Mouse (Mus musculus) spleen, adult 2 months (tissue): Measurements from ENCODE around the gene Icam1. TPM values are rescaled to one million over a fixed set of nuclear protein-coding genes. Genes with fewer than 3 reads are reported as not detected.

Experiments
- DNase-seq, 2 experiments: peaks; one replicate each; pipeline versions ENCODE4 v3.0.0 to v3.0.0-alpha.2; 2012 to 2021; ENCODE audit warnings: low spot score in 2 of 2, low read depth in 1 of 2
- H3K27ac ChIP-seq: fragments of 200-500 bp; 2 replicates; pipeline ENCODE4 v1.5.1; 2012; ENCODE audit warnings: low read length, inconsistent platforms; ENCODE audit not compliant: insufficient read depth
- H3K27me3 ChIP-seq: fragments of 200-500 bp; 2 replicates; pipeline ENCODE4 v1.6.1; 2012; ENCODE audit warnings: mild to moderate bottlenecking, moderate library complexity, low read length, inconsistent platforms; ENCODE audit not compliant: control insufficient read depth, insufficient read depth
- H3K36me3 ChIP-seq: fragments of 200-500 bp; 2 replicates; pipeline ENCODE4 v1.6.1; 2012; ENCODE audit warnings: mild to moderate bottlenecking, low read length, inconsistent platforms; ENCODE audit not compliant: control insufficient read depth, insufficient read depth
- H3K4me1 ChIP-seq: fragments of 200-500 bp; 2 replicates; pipeline ENCODE4 v1.6.1; 2011; ENCODE audit warnings: inconsistent platforms; ENCODE audit not compliant: control insufficient read depth, insufficient read depth, insufficient read length
- H3K4me3 ChIP-seq: fragments of 200-500 bp; 2 replicates; pipeline ENCODE4 v1.5.1; 2011; ENCODE audit warnings: mild to moderate bottlenecking, inconsistent platforms; ENCODE audit not compliant: insufficient read depth, insufficient read length; ENCODE audit errors: extremely low read depth
- CTCF ChIP-seq: fragments of 200-500 bp; IDR thresholded peaks from 2 replicates; pipeline ENCODE4 v1.5.1; 2011; ENCODE audit warnings: mild to moderate bottlenecking, inconsistent platforms; ENCODE audit not compliant: insufficient read depth, insufficient read length, insufficient replicate concordance; ENCODE audit errors: extremely low read depth
- POLR2A ChIP-seq: fragments of 200-500 bp; IDR thresholded peaks from 2 replicates; pipeline ENCODE4 v1.6.1; 2011; ENCODE audit warnings: low read depth, low read length, inconsistent platforms
- WGBS: fragments of 180-500 bp; shearing (Covaris S2); methylation state at CpG from one replicate; pipeline ENCODE4 v1.1.7; 2018; 5-methylcytosine and 5-hydroxymethylcytosine counted together
- polyA plus RNA-seq: library from polyadenylated mRNA; depleted of rRNA; stranded (reverse); fragments of >200 nt; gene quantifications from 2 replicates; pipeline ENCODE4 v1.2.3, GENCODE M21; 2012

Icam1 gene
- polyA plus RNA-seq, 1 experiment = 59.7 TPM

DNA sequence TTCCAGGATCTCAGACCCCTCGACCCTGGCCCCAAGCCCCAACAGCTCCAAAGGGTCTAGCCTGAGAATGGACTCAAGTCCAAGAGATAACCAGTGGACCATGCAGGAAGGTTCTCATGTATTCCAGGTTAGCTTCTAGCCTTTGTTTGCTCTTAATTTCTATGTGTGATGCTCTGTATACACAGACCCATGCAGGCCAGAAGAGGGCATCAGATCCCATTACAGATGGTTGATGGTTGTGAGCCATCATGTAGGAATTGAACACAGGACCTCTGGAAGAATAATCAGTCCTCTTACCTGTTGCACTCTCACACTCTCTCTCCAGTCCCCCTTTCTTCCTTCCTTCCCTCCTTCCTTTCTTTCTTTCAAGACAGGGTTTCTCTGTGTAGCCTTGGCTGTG is 3.4 kb upstream of the Icam1 start:
- peaks cover 6% of the 10 kb centered on the region; the same call in 1 of the 2 replicates for H3K4me1 ChIP-seq
- no peak overlapping the region for H3K4me3 ChIP-seq
- TF ChIP-seq CTCF (no peak), POLR2A (no peak)
- no peaks in the 10 kb centered on the region for H3K27me3 ChIP-seq
- WGBS = 0% methylated on average over 1 of the region's 1 CpGs
- H3K27ac ChIP-seq = no peak overlapping the region
- DNase-seq = no peak
- H3K36me3 ChIP-seq = peaks cover 6% of the 10 kb centered on the region

- peaks cover 12% of the 10 kb centered on the region; the same call in 1 of the 2 replicates for H3K4me1 ChIP-seq
- under 1% methylated on average over 29 of the region's 29 CpGs for WGBS
- 0 out of 2 replicates have a peak, but pooled peaks cover 2% of the 10 kb centered on the region for H3K36me3 ChIP-seq
- peak; percentile 61 to 86 for DNase-seq
- H3K27ac ChIP-seq = peak overlapping the region; percentile 93
- TF ChIP-seq POLR2A (no peak), CTCF (no peak)
- H3K4me3 ChIP-seq = peak overlapping the region; percentile 66
- H3K27me3 ChIP-seq = no peaks in the 10 kb centered on the region
Measured at GRCm38 (mm10) chr9:21014691-21015570, 854 bp upstream of the Icam1 start.

GRCm38 (mm10) chr9:21016331-21017176 is 769 bp downstream of the Icam1 start:
- H3K27me3 ChIP-seq = no peaks in the 10 kb centered on the region
- 5% methylated on average over 17 of the region's 17 CpGs for WGBS
- peaks cover 11% of the 10 kb centered on the region for H3K36me3 ChIP-seq
- peak overlapping the region; percentile 93 for H3K27ac ChIP-seq
- peak overlapping the region; percentile 66 for H3K4me3 ChIP-seq
- DNase-seq = peak in 1 of 2 experiments; percentile 36
- H3K4me1 ChIP-seq = peaks cover 12% of the 10 kb centered on the region; the same call in 1 of the 2 replicates
- TF ChIP-seq POLR2A (no peak), CTCF (no peak)

DNA sequence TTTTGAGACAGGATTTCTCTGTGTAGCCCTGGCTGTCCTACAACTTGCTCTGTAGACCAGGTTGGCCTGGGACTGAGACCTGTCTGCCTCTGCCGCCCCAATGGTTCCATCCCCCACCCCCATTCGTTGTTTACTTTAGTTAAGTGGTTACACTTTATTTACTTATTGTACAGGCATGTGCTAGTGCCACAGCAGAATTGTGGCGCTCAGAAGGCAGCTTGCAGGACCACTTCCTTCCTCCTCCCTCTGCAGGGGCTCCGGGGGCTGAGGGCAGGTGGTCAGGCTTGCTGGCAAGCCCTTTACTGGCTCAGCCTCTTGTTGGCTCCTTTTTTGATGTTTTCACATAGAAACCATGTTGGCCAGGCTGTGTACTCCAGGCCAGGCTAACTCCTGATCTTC is 1.4 kb downstream of the Icam1 start:
- no peak for DNase-seq
- H3K27ac ChIP-seq = peak overlapping the region; percentile 23; the same call in 1 of the 2 replicates
- 4% methylated on average over 4 of the region's 4 CpGs for WGBS

DNA sequence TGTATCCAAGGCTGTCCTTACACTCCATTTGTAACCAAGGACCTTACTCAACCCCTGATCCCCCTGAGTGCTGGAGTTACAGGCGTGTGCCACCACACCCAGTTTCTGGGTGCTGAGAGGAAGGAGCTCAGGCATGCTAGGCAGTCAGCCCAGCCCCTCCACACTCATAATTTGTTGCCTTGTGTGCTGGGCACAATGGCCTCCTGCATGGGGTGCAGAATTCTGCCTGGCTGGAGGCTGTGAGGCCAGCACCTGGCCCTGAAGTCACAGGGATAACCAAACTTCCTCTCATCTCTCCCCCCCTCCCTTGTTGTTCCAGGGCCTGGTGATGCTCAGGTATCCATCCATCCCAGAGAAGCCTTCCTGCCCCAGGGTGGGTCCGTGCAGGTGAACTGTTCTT is 2.8 kb downstream of the Icam1 start:
- peaks cover 19% of the 10 kb centered on the region for H3K36me3 ChIP-seq
- no peak overlapping the region for H3K4me3 ChIP-seq
- WGBS = 73% methylated on average over 2 of the region's 2 CpGs
- DNase-seq = no peak
- no peaks in the 10 kb centered on the region for H3K27me3 ChIP-seq
- TF ChIP-seq CTCF = no peak
- TF ChIP-seq POLR2A = no peak
- no peak overlapping the region for H3K27ac ChIP-seq
- peaks cover 12% of the 10 kb centered on the region; the same call in 1 of the 2 replicates for H3K4me1 ChIP-seq

More for the DNA sequence above, 1.4 kb downstream of the Icam1 start:
- H3K4me1 ChIP-seq = peaks cover 12% of the 10 kb centered on the region; the same call in 1 of the 2 replicates
- no peaks in the 10 kb centered on the region for H3K27me3 ChIP-seq
- TF ChIP-seq CTCF (no peak), POLR2A (no peak)
- H3K36me3 ChIP-seq = peaks cover 16% of the 10 kb centered on the region
- H3K4me3 ChIP-seq = peak overlapping the region; percentile 66; the same call in 1 of the 2 replicates

DNA sequence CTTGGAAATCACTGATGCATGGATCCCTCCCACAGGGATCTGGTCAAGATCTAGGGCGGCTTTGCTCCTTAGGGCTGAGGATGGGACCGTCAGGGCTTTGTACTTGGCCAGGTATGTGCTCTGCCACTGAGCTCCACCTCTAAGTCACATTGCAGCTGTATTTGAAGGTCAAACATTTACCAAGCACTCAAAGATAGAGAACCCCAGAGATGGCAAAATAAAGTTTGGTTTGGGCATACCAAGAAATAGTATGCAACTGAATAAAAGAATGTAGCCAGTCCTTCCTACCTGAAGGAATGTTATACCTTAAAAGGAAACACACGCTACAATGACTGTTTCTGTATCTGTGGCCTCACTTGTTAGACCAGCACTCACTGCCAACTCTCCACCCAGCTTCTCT is 5.6 kb downstream of the Icam1 start:
- no peaks in the 10 kb centered on the region for H3K27me3 ChIP-seq
- H3K36me3 ChIP-seq = peaks cover 35% of the 10 kb centered on the region
- no peak for TF ChIP-seq CTCF
- TF ChIP-seq POLR2A = no peak
- 85% methylated on average over 3 of the region's 3 CpGs for WGBS
- DNase-seq = no peak
- peaks cover 9% of the 10 kb centered on the region; the same call in 1 of the 2 replicates for H3K4me1 ChIP-seq
- no peak overlapping the region for H3K27ac ChIP-seq
- no peak overlapping the region for H3K4me3 ChIP-seq
